Mouse (Mus musculus): ENCODE results near the gene Hist3h2ba. TPM values are rescaled to one million over a fixed set of nuclear protein-coding genes. Genes with fewer than 3 reads are reported as not detected.

The Hist3h2ba gene
- polyA plus RNA-seq, 1 experiment from 2014 or later: 52.7 TPM

- no peaks in the 10 kb centered on the region for H3K9me3 ChIP-seq
- no peaks in the 10 kb centered on the region for H3K27me3 ChIP-seq
- H3K4me2 ChIP-seq (replicated peaks): peak overlapping the region; percentile 98; the same call in 1 of the 2 replicates
- H3K4me3 ChIP-seq: no peak overlapping the region
- ATAC-seq (ENCODE audit: insufficient number of reproducible peaks, insufficient read depth, low FRiP score, low TSS enrichment): no peak
- WGBS: 58% methylated on average over 5 of the region's 5 CpGs
- H3K27ac ChIP-seq: no peak overlapping the region
- peaks cover 33% of the 10 kb centered on the region for H3K4me1 ChIP-seq
- H3K9ac ChIP-seq: 0 out of 2 replicates have a peak overlapping the region, but pooled peaks have one; percentile 89
- H3K36me3 ChIP-seq: peaks cover 35% of the 10 kb centered on the region
These were observed 31.8 kb downstream of the Hist3h2ba start for GRCm38 (mm10) chr11:58980381-58980990.

DNA sequence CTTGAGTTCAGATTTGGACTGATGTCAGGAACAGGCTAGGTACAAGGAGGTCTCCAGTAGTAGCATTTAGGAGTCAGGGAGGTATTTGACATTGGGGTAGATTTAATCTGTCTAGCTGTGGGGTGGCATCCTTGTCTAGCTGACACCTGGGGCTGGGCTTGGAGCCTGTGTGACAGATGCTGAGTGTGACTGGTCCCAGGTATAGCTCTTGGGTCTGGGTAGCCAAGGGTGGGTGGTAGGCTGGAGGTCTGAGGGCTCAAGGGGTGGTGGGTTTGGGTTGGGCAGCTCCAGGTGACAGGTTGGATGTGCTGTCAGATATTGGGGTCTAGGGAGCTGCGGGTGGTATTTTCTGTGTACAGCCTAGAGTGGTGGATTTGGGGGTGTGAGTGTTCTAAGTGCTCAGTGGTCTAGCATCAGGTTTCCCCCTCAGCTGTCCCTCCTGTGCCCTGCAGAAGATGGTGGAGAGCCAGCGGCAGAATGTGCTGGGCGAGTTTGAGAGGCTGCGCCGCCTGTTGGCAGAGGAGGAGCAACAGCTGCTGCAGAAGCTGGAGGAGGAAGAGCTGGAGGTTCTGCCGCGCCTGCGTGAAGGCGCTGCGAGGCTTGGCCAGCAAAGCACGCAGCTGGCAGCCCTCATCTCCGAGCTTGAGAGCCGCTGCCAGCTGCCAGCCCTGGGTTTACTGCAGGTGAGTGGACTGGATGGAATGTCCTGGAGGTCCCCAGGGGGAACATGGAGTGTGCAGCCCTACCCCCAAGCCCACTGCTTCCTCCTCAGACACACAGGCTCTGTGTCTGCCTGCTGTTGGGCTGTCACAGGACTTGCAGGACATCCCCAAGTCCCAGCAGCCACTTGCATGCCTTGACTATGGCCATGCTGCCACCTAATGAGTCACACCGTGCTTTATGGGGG lies 33.1 kb downstream of the Hist3h2ba start:
- Histone ChIP-seq H3K4me2 (replicated peaks) (no peak overlapping the region), H3K4me1 (peaks cover 33% of the 10 kb centered on the region), H3K9ac (no peak overlapping the region), H3K9me3 (no peaks in the 10 kb centered on the region), H3K27me3 (no peaks in the 10 kb centered on the region), H3K27ac (no peak overlapping the region), H3K4me3 (no peak overlapping the region), H3K36me3 (peaks cover 48% of the 10 kb centered on the region)
- 66% methylated on average over 14 of the region's 14 CpGs for WGBS
- no peak for ATAC-seq (ENCODE audit: insufficient number of reproducible peaks, insufficient read depth, low FRiP score, low TSS enrichment)

DNA sequence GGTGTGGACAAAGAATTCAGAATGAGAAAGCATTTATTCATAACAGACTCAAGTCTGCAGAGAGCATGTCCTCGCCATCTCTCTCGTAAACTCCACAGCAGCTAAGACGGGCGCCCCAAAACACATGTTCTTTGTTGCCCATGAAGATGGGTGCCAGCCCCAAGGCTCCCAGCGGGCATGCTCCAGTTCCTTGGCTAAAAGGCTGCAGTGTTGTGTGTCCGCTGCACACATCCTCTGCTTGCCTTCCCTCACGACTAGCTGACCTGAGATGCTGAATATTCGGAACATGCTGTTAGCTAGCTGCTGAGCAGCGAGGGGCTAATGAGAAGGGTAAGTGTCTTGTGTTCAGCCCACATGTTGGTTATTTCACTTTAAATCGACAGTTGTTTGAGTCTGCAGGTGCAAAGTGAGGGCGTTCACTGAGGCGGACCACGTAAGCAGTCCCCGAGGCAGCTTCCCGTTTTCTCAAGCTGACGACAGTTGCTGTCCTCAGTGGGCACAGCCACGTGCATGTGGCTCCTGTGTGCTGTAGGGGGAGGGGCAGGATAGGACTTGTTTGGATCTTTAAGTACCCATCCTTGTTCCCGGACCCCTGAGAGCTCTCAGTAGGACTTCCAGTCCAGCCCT lies 33.9 kb downstream of the Hist3h2ba start:
- peaks cover 54% of the 10 kb centered on the region for H3K36me3 ChIP-seq
- no peak overlapping the region for H3K27ac ChIP-seq
- H3K27me3 ChIP-seq: no peaks in the 10 kb centered on the region
- no peak overlapping the region for H3K9ac ChIP-seq
- H3K4me3 ChIP-seq: no peak overlapping the region
- H3K9me3 ChIP-seq: no peaks in the 10 kb centered on the region
- peaks cover 29% of the 10 kb centered on the region for H3K4me1 ChIP-seq
- WGBS: 84% methylated on average over 18 of the region's 18 CpGs
- ATAC-seq (ENCODE audit: insufficient number of reproducible peaks, insufficient read depth, low FRiP score, low TSS enrichment): no peak
- no peak overlapping the region for H3K4me2 ChIP-seq (replicated peaks)

DNA sequence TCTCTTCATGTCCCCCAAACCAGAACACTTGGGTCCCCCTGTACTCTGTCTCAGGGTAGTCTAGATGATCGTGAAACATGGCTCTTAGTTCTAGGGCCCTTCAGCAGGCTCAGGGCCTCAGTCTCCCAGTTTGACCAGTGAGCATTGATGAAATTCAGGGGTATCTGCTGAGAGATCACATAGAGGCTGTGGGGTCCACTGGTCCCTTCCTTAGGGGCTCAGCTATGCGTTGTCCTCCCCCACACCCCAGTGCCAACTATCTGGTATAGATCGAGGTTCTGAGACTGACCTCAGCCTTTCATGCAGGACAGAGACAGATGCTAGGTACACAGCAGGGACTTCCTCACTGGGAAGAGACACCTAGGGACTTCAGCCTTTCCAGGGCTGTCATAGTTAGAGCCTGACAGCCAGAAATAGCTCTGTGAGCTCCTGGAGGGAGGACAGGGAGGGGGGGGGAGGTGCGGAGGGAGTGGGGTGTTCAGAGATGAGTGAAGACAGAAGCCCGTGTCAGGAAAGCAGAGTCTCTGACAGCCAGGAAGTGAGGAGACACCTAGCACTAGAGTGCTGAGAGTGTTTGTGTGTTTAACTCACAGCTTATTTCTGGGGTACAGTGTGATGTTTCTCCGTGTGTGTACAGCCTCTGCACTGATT lies 35.1 kb downstream of the Hist3h2ba start:
- Histone ChIP-seq H3K36me3 (peaks cover 64% of the 10 kb centered on the region), H3K9ac (no peak overlapping the region), H3K9me3 (no peaks in the 10 kb centered on the region), H3K4me3 (no peak overlapping the region), H3K4me2 (replicated peaks) (no peak overlapping the region), H3K4me1 (peaks cover 27% of the 10 kb centered on the region), H3K27ac (no peak overlapping the region), H3K27me3 (no peaks in the 10 kb centered on the region)
- 90% methylated on average over 6 of the region's 6 CpGs for WGBS
- no peak for ATAC-seq (ENCODE audit: insufficient number of reproducible peaks, insufficient read depth, low FRiP score, low TSS enrichment)

- no peaks in the 10 kb centered on the region for H3K27me3 ChIP-seq
These were observed 35.9 kb downstream of the Hist3h2ba start for GRCm38 (mm10) chr11:58984657-58985056.

DNA sequence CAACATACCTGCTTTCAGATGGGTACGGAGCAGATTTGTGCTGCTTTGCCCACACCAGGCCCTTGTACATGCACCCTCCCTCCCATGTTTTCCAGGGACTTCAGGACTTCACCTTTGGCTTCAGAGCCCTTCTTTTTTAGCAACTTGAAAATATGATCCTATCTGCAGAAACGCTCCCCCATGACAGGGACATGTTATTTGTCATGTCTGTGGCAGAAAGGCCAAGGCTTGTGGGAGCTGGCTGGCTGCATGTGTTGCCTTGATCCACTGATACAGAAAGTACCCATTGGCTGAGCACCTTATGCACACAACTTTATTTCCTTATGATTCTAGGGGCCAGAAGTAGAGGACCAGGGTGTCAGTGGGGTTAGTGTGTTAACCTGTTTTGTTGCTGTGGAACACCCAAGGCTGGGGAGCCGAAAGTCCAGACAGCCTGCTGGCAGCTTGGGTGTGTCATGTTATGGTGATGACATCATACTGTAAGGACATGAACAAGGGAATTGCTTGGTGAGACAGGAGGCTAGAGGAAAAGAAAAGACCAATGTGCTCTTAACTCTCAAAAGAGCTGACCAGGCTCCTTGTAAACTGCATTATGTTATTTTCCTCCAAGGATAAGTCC lies 36.7 kb downstream of the Hist3h2ba start:
- Histone ChIP-seq H3K9ac (no peak overlapping the region), H3K4me2 (replicated peaks) (no peak overlapping the region), H3K27ac (no peak overlapping the region), H3K4me3 (no peak overlapping the region), H3K27me3 (no peaks in the 10 kb centered on the region), H3K4me1 (peaks cover 11% of the 10 kb centered on the region), H3K9me3 (no peaks in the 10 kb centered on the region), H3K36me3 (peaks cover 80% of the 10 kb centered on the region)
- 89% methylated on average over 3 of the region's 3 CpGs for WGBS
- ATAC-seq (ENCODE audit: insufficient number of reproducible peaks, insufficient read depth, low FRiP score, low TSS enrichment): no peak

More at GRCm38 (mm10) chr11:58984657-58985056, 35.9 kb downstream of the Hist3h2ba start:
- no peaks in the 10 kb centered on the region for H3K9me3 ChIP-seq
- peaks cover 18% of the 10 kb centered on the region for H3K4me1 ChIP-seq
- no peak overlapping the region for H3K4me2 ChIP-seq (replicated peaks)
- WGBS: 91% methylated on average over 7 of the region's 7 CpGs
- H3K36me3 ChIP-seq: peaks cover 72% of the 10 kb centered on the region
- no peak overlapping the region for H3K9ac ChIP-seq
- ATAC-seq (ENCODE audit: insufficient number of reproducible peaks, insufficient read depth, low FRiP score, low TSS enrichment): no peak
- no peak overlapping the region for H3K4me3 ChIP-seq
- no peak overlapping the region for H3K27ac ChIP-seq

DNA sequence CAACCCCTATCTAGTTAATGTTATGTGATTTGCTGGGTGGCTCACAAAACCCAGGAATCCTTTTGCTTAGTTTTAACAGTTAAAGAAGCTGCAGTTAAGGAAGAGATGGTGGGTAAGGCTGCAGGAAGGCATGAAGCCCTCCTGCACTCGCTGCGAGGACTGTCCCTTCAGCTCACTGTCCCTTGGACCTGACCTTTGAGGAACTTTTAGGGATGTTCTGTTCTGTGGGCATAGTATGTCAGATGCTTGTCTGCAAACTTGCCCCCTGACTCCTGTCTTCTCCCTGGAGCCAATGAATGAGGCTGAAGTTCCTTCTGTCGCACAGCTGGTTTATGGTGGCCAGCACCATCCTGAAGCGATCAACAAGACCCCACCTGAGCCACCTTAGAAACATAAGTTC lies 40.4 kb downstream of the Hist3h2ba start:
- no peaks in the 10 kb centered on the region for H3K9me3 ChIP-seq
- H3K27me3 ChIP-seq: peaks cover 8% of the 10 kb centered on the region
- no peak overlapping the region for H3K27ac ChIP-seq
- 94% methylated on average over 4 of the region's 4 CpGs for WGBS
- no peak overlapping the region for H3K4me2 ChIP-seq (replicated peaks)
- no peak for ATAC-seq (ENCODE audit: insufficient number of reproducible peaks, insufficient read depth, low FRiP score, low TSS enrichment)
- H3K36me3 ChIP-seq: peaks cover 66% of the 10 kb centered on the region
- H3K4me1 ChIP-seq: 0 out of 2 replicates have a peak, but pooled peaks cover 3% of the 10 kb centered on the region
- no peak overlapping the region for H3K4me3 ChIP-seq
- no peak overlapping the region for H3K9ac ChIP-seq

GRCm38 (mm10) chr11:58990141-58990540 lies 41.4 kb downstream of the Hist3h2ba start:
- Histone ChIP-seq H3K4me3 (no peak overlapping the region), H3K4me2 (replicated peaks) (no peak overlapping the region), H3K27me3 (peaks cover 17% of the 10 kb centered on the region), H3K36me3 (peaks cover 56% of the 10 kb centered on the region), H3K9me3 (no peaks in the 10 kb centered on the region), H3K9ac (no peak overlapping the region), H3K4me1 (peaks cover 10% of the 10 kb centered on the region; the same call in 1 of the 2 replicates), H3K27ac (no peak overlapping the region)
- ATAC-seq (ENCODE audit: insufficient number of reproducible peaks, insufficient read depth, low FRiP score, low TSS enrichment): no peak
- 90% methylated on average over 17 of the region's 17 CpGs for WGBS

GRCm38 (mm10) chr11:58990794-58991193 lies 42.1 kb downstream of the Hist3h2ba start:
- no peak overlapping the region for H3K27ac ChIP-seq
- H3K4me3 ChIP-seq: no peak overlapping the region
- H3K4me1 ChIP-seq: peaks cover 10% of the 10 kb centered on the region; the same call in 1 of the 2 replicates
- WGBS: 79% methylated on average over 9 of the region's 9 CpGs
- peaks cover 24% of the 10 kb centered on the region for H3K27me3 ChIP-seq
- H3K4me2 ChIP-seq (replicated peaks): no peak overlapping the region
- no peak for ATAC-seq (ENCODE audit: insufficient number of reproducible peaks, insufficient read depth, low FRiP score, low TSS enrichment)
- H3K36me3 ChIP-seq: peaks cover 50% of the 10 kb centered on the region
- H3K9ac ChIP-seq: no peak overlapping the region
- H3K9me3 ChIP-seq: no peaks in the 10 kb centered on the region

DNA sequence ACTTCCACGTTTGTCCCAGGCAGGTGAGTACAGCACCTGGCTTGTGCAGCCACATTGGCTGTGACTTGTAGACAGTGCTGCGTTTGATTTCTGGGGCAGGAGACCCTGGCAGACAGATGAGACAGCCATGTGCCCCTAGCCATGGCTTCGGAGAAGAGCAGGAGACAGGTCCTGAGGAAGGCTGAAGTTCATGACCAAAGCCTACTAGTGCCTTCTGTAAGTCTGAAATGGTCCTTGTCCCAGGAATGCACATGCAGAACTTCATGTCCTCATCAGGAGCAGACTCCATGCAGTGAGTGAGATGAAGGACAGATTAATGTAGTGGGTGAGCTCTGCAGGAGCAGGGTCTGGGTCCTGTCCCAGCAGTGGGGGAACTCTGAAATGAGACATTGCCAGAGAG lies 43.2 kb downstream of the Hist3h2ba start:
- Histone ChIP-seq H3K27ac (no peak overlapping the region), H3K4me3 (no peak overlapping the region), H3K4me2 (replicated peaks) (no peak overlapping the region), H3K36me3 (peaks cover 39% of the 10 kb centered on the region), H3K27me3 (peaks cover 28% of the 10 kb centered on the region), H3K9me3 (no peaks in the 10 kb centered on the region), H3K9ac (no peak overlapping the region), H3K4me1 (peaks cover 10% of the 10 kb centered on the region; the same call in 1 of the 2 replicates)
- WGBS: 81% methylated on average over 3 of the region's 3 CpGs
- ATAC-seq (ENCODE audit: insufficient number of reproducible peaks, insufficient read depth, low FRiP score, low TSS enrichment): no peak

DNA sequence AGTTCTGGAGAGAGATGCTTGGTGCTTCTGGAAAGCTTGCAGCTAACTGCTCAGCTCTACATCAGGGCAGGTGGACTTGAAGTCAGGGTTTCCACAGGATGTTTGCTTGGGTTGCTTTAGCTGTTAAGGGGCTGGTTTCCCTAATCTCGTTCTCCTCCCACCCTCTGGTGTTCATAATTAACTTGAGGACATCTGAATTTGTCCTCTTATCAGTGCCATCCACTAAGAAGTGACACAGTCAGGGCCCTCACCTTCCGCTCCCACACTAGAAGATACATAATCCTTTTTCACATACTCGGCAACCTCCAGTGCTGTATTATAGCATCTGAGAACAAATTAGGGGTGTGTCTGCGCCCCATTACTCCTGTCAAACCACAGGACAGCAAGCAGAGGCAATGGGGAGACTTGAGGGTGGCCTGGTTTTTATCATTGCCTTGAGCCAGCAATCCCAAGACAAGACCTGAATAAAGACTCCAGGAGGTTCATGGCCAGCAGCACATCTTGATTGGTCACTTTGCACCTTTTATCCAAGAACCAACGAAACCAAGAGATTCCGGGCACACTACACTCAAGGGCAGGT lies 44.5 kb downstream of the Hist3h2ba start:
- 83% methylated on average over 6 of the region's 6 CpGs for WGBS
- Histone ChIP-seq H3K9me3 (no peaks in the 10 kb centered on the region), H3K36me3 (peaks cover 28% of the 10 kb centered on the region), H3K4me3 (no peak overlapping the region), H3K27ac (no peak overlapping the region), H3K9ac (no peak overlapping the region), H3K27me3 (peaks cover 28% of the 10 kb centered on the region), H3K4me1 (peaks cover 10% of the 10 kb centered on the region; the same call in 1 of the 2 replicates), H3K4me2 (replicated peaks) (no peak overlapping the region)
- ATAC-seq (ENCODE audit: insufficient number of reproducible peaks, insufficient read depth, low FRiP score, low TSS enrichment): no peak
